Mouse (Mus musculus): ENCODE results near the gene Lcp1.
"Not testable (repeated sequence)": the region's sequence is repeated elsewhere in the genome, so short reads cannot be mapped to it uniquely, and the experiment has no call there.

Lcp1 gene

GRCm38 (mm10) chr14:75130501-75131318 is at the start of gene Lcp1, which contains the start of gene Lrrc63:
TSS of gene Lcp1 (plus strand) at chr14:75131101.
TSS of gene Lrrc63 (minus strand) at chr14:75130881.
- DNase-seq (ENCODE audit: low spot score in 2 of 2), result peak; percentile 17 to 31

GRCm38 (mm10) chr14:75102956-75103355 is 27.9 kb upstream of the Lcp1 start:
- no peak for DNase-seq (ENCODE audit: low spot score in 2 of 2)

DNA sequence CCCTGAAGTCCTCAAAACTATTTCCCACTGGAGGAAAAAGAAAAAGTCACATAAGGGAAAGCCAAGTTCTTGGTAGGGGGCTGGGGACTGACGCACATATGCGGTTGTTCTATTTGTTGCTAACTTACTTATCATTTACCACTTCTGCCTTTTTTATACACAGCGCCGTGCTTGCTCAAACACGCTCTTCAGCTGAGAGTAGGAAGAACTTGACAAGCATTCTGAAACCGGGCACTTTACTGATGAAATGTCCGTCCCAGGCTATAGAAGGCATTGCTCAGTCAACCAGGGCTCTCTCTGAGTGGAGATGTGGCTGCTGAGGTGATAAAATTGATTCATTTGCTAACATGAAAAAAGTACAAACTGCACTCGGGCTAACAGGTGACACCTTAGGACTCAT is 9.2 kb upstream of the Lcp1 start:
- no peak for DNase-seq (ENCODE audit: low spot score in 2 of 2)

- no peak for DNase-seq (ENCODE audit: low spot score in 2 of 2)
Measured at GRCm38 (mm10) chr14:75131324-75131935, 529 bp downstream of the Lcp1 start.

DNA sequence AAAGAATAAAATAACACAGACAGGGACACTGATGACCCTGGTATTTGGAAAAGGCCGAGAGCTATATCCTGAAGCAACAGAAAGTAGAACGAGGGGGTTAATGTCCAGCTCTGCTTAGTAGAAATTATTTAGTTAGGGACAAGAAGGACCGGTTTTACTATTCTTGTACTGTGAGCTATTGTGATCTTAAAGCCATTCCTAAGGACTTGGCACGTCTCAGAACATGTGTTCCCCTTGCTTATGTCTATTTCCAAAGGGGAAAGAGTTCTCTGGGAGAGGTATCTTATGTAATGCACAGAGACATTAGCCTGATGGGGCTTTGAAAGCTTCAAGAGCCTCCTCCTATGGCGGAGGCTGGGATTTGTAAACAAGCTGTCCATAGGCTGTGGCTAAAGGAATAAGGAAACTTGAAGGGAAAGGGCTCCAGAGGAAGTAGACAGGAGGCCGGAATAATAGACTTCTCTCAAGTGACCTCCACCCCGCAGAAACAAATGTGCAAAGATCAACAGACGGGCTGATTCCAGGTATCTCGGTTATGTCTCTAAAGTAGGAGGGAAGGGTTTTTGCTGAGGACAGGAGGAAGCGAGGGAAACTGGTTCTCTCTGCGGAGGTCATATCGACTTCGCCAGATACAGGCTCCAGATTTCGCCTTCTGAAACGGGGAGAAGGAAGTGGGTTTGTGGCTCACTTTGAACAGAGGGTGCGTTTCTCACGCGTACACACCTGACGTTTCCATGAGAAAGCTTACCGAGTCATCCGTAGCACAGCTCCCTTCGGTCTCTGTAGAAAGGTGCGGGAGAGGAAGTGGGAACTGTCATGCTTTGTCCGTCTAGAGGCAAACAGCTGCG is 5.4 kb downstream of the Lcp1 start:
- DNase-seq (ENCODE audit: low spot score in 2 of 2), result no peak

DNA sequence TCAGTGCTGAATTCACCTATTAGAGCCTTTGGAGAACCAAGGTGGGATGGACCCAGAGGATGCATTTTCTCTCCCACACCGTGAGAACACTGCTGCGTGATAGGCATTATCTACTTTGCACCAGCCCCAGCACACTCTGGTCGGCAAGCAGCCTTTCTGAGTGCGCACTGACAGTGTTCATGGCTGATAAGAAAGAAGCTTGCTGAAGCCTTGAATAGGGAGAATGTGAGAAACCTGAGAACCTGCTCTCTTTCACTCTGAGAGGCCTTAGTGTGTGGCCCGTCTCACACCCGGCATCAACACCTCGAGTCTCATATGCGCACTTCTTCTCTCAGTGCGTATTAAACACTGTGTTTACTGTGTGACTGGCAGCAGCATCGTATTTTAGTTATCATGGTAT is 7.6 kb downstream of the Lcp1 start:
- DNase-seq (ENCODE audit: low spot score in 2 of 2), result no peak

- DNase-seq (ENCODE audit: low spot score in 2 of 2), result no peak
Measured at GRCm38 (mm10) chr14:75139225-75139624, 8.3 kb downstream of the Lcp1 start.

DNA sequence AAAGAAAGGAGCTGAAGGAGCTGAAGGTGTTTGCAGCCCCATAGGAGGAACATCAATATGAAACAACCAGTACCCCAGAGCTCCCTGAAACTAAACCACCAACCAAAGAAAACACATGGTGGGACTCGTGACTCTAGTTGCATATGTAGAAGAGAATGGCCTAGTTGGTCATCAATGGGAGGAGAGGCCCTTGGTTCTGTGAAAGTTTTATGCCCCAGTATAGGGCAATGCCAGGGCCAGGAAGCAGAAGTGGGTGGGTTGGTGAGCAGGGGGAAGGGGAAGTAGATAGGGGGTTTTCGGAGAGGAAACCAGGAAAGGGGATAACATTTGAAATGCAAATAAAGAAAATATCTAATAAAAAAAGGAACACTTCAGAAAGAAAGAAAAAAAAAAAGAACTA is 16.8 kb downstream of the Lcp1 start:
- DNase-seq (ENCODE audit: low spot score in 2 of 2), result not testable (repeated sequence)

- no peak for DNase-seq (ENCODE audit: low spot score in 2 of 2)
Measured at GRCm38 (mm10) chr14:75148229-75148628, 17.3 kb downstream of the Lcp1 start.

- DNase-seq (ENCODE audit: low spot score in 2 of 2), result no peak
Measured at GRCm38 (mm10) chr14:75150653-75151052, 19.8 kb downstream of the Lcp1 start.

DNA sequence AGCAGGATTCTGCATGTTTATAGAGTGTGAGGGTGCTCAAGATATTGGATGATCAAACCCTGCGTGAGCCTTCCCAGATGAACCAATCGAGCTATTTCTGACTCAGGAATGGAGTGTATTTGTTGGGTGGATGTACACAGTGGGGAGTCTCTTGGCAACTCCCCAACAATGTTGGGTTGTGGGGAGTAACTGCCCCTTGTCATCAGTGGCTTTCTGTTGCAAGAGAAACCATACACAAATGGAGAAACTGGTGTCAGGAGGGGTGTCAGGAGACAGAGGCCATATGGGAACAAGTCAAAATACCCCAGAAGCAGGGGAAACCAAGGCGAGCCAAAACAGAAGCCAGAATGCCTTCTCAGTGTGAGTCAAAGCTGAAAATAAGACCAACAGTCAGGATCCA is 20.2 kb downstream of the Lcp1 start:
- DNase-seq (ENCODE audit: low spot score in 2 of 2), result no peak

- no peak for DNase-seq (ENCODE audit: low spot score in 2 of 2)
Measured at GRCm38 (mm10) chr14:75154481-75154880, 23.6 kb downstream of the Lcp1 start.

- no peak for DNase-seq (ENCODE audit: low spot score in 2 of 2)
Measured at GRCm38 (mm10) chr14:75159375-75159774, 28.5 kb downstream of the Lcp1 start.

- DNase-seq (ENCODE audit: low spot score in 2 of 2), result no peak
Measured at GRCm38 (mm10) chr14:75163866-75164265, 33.0 kb downstream of the Lcp1 start.

DNA sequence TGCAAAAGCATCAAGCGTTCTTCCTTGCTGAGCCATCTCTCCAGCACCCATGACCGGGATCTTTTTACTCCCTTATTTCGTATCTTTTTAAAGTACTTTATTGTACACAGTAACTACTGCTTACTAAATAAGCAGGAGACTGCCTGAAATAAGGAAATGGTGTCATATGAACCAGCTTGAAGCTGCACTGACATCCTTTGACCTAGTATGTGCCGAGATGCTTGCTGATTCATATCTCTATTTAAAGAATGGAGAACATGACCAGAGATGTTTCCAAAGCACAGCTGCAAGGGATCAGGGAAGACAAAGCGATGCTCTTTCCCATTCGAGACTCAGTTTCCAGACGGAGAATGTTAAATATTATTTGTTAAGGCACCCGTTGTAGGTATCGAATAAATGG is 33.4 kb downstream of the Lcp1 start:
- no peak for DNase-seq (ENCODE audit: low spot score in 2 of 2)

DNA sequence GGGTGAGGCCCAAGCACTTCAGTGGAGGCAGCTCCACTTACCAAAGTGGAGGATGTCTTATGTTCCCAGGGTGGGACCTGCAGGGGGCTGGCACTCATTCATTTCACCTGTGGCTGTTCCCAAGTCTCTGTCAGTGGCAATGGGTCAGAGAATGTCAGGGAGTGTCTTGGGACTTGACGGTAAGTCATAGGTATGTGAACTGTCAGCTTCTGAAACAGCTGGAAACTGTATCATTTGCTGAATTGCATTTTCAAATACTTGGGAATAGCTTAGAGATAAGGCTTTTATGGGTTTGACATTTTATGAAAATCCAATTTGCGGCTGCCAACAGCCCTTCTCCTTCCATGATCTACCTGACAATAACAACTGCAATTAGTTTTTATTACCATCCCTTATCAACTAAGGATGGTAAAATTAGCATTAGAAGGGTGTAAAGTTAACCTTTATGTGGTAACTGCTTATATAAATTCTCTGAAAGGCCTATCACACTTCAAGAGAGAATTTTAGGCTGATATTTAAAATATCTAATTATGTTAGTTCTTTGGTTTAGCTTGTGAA is 34.8 kb downstream of the Lcp1 start:
- DNase-seq (ENCODE audit: low spot score in 2 of 2), result no peak

DNA sequence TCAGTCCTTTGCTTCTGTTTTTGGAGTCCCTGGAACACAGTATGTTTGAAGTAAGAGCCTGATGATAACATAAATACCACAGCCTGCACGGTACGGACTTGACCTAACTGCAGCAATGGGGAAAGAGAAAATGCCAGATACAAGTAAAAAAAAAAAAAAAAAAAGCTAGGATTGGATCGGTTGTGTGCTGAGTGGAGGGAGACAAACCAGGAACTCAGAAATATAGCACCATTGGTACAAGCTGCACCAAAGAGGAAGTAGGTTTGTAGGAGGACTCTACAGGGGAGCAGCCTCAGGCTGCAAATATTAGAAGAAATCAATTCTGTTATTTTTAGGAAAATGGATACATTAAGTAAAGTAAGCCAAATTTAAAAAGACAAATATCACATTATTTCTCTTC is 37.6 kb downstream of the Lcp1 start:
- no peak for DNase-seq (ENCODE audit: low spot score in 2 of 2)

- no peak for DNase-seq (ENCODE audit: low spot score in 2 of 2)
Measured at GRCm38 (mm10) chr14:75170546-75170945, 39.6 kb downstream of the Lcp1 start.

DNA sequence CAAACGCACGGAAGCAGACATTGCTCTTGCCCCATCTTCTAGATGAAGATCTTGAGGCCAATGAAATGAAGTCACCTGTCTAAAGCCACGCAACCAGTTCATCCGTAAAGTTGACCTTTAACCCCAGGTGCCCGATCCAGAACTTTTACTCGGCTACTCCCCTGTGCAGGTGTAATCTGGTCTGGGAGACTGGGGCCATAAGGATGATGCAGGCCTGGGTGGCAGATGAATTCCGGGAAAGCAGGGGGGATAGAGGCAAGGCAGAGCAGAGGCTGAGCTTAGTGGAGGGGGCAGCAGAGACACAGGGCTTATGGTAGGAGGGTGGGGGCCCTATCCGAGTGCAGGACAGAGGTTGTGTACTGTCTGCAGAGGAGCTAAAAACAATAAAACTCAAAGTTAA is 43.4 kb downstream of the Lcp1 start:
- no peak for DNase-seq (ENCODE audit: low spot score in 2 of 2)

GRCm38 (mm10) chr14:75174731-75175555 is 44.0 kb downstream of the Lcp1 start:
- DNase-seq (ENCODE audit: low spot score in 2 of 2), result no peak

- no peak for DNase-seq (ENCODE audit: low spot score in 2 of 2)
Measured at GRCm38 (mm10) chr14:75175781-75176180, 44.9 kb downstream of the Lcp1 start.
